Mouse (Mus musculus) urinary bladder, adult 2 months (tissue): ENCODE data around the gene Xxylt1. TPM values are rescaled to one million over a fixed set of nuclear protein-coding genes. Genes with fewer than 3 reads are reported as not detected.
"Not testable (repeated sequence)": the region's sequence is repeated elsewhere in the genome, so short reads cannot be mapped to it uniquely, and the experiment has no call there.

Source experiments
- DNase-seq: peaks from one replicate; pipeline ENCODE4 v3.0.0; 2022; ENCODE audit warnings: low spot score
- polyA plus RNA-seq: library from polyadenylated mRNA; depleted of rRNA; stranded (reverse); fragments of >200 nt; gene quantifications from 2 replicates; pipeline ENCODE4 v1.2.3, GENCODE M21; 2012

Gene Xxylt1
- polyA plus RNA-seq, 1 experiment: 12.3 TPM

- no peak for DNase-seq
Observed at GRCm38 (mm10) chr16:31024221-31024620, 57.0 kb downstream of the Xxylt1 start.

DNA sequence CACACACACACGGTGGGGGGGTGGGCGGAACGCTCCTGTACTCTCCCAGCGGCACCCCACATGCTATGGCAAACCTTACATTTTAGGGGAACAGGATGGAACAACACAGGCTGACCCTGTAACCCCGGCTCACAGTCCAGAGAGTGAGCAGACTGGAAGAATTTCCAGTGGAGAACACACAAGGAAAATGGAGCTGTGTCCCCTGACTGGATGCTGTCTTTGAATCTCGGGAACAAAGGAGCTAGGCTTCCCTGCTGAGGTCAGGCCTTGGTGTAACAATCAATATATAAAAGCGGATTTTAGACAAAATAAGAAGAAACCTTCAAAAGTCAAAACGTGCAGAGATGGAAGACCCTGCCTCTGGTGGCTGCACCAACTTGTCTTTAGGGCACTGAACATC is 57.4 kb downstream of the Xxylt1 start:
- DNase-seq: no peak

- DNase-seq: no peak
Observed at GRCm38 (mm10) chr16:31022287-31022686, 58.9 kb downstream of the Xxylt1 start.

- no peak for DNase-seq
Observed at GRCm38 (mm10) chr16:31019514-31019913, 61.7 kb downstream of the Xxylt1 start.

DNA sequence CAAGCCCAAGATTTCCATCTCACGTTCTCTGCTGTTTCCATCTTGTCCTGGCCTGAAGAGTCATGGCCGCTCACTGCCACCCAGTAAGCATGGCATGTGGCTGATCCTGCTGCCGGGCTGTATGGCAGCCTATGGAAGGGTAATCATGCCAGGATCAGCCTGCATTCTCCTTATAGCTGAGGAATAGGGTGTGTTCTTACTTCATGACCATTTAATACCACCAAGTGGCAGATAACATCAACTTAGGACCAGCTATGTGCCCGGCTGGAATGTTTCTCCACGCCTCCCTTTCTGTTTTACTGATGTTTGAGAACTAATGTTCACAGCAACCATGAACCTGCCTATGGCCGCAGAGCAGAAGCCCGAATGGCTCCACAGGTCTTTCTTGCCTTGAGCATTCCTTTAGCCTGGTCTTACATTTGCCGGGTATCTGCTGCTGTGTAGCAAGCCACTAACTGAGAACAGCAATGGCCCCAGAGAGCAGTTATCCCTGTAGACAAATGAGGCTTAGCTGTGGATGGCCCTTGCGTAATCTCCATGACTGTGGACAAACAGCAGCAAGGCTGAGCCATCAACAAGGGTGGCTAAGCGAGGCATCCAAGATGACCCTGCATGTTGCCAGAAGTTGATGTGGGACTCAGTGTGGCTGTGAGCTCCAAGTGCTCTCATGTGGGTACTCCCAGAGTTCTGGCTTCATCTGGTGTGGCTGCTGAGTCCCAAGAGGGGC is 63.4 kb downstream of the Xxylt1 start:
- DNase-seq: no peak

- no peak for DNase-seq
Observed at GRCm38 (mm10) chr16:31016669-31017068, 64.6 kb downstream of the Xxylt1 start.

- DNase-seq: no peak
Observed at GRCm38 (mm10) chr16:31016169-31016568, 65.1 kb downstream of the Xxylt1 start.

DNA sequence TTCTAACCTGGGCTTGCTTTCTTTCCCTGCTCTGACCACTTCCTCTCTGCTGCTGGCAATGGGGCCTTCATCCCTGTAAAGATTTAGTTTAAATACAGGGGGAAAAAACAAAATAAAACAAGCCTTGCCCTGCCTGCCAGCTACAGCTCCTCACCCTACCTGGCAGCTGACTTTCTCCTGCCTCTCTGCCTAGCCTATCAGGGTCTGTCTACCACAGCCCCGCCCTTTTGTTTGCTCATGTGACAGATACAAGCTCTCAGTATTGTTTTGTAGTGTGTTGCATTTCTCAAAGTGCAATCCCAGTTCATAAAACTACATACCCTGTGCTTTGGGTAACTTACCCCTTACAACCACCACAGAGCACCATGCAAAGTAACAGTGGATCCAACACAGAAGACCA is 66.0 kb downstream of the Xxylt1 start:
- DNase-seq: no peak

DNA sequence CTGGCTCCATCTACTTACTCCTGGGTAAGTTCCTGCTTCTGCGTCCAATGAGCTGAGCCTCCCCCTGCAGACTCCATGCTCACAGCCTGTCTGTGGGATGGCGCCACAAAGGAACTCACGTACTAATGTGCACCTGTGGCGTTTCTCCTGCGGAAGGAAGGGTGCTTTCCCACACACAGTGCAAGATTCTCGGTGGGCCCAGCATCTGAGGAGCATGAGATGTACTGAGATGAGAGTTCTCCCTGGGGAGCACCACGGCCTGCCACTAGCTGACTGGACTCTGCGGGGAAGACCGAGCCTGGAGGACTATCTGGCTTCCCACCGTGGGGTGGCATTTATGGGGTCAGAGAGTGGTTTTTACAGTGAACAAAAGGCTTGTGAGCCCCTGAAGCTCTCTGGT is 69.0 kb downstream of the Xxylt1 start:
- no peak for DNase-seq

GRCm38 (mm10) chr16:31010443-31010842 is 70.8 kb downstream of the Xxylt1 start:
- no peak for DNase-seq

DNA sequence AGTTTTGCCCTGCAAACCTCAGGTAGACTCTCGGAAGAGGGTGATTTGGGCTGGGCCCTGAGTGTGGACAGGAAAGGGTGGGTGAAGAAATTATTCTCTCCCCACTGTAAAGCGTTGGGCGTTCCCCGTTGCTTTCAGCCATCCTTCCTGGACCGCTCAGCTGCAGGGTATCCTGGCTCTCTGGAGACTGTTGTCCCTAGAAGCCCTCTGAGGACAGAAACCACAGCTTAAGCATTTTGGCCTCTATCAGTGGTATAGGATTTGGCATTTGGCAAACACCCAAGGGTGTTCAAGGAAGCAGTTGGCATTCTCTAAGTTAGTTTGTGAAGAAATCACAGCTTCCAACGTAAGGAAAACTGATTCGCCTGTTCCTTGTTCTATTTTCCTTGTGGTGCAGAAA is 72.9 kb downstream of the Xxylt1 start:
- no peak for DNase-seq

GRCm38 (mm10) chr16:31007582-31007981 is 73.7 kb downstream of the Xxylt1 start:
- DNase-seq: no peak

DNA sequence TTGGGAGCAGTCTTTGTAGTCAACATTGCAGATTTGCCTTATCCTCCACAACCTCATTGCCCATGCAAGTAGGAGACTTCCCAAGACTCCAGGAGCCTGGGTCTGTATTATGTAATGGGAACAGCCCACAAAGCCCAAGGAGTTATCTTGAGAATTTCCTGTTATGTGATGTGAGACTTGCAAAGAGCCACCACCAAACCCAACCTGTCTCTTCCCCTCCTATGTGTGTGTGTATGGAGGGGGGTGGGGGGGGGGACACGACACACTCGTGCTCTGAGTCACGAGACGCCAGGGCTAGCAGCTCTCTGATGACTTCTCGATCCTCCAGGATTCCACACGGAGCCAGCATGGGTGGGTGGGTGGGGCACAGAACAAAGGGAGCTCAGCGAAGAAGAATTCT is 75.5 kb downstream of the Xxylt1 start:
- no peak for DNase-seq

- no peak for DNase-seq
Observed at GRCm38 (mm10) chr16:31004321-31004682, 76.9 kb downstream of the Xxylt1 start.

DNA sequence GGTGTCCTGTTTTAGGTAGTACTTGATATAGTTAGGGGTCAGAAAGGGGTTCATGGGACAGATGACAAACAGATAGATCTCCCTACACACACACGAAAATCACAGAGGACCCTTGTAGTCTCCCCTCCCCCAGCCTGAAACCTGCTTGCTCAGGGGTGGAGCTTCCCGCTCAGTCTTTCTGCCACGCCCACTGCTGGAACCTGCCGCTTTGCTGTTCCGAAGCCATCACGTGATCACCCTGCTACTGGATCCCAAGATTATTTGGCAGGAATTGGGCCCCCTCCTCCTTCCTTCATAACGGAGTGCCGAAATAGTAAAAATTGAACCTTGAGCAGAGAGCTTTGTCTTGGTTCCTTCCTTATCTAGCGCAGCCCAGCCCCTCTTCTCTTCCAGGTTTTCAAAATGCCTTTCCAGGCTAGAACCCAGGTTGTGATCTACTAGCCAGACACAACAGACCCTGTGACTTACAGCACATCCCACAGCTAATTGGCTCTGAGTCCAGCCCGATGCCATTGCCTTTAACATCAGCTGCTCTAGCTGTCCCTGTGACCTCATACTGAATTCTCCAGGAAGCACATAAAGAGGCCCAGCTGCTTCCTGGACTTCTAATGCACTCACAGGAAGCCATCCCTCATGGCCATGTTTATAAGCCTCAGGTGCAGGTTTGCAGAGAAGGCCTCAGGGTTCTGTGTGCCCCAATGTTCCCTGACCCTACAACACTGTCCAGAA is 77.5 kb downstream of the Xxylt1 start:
- not testable (repeated sequence) for DNase-seq

DNA sequence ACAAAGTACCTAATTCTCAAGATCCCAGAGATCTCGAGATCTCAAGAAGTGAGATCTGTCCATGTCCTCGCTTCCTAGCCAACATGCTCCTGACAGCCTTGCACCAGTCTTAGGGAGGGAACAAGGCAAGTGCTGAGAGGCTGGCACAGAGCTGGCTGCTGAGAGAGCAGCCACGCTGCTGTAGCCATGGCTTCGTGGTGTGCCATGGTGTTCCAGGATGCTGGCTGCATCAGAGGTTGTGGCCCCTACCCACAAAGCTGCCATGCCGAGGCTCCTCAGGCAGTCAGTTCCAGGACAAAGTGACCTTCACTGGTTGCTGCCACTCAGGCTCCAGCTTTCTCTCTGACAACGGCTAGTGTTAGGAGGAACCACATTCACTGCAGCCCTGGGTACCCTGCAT is 78.3 kb downstream of the Xxylt1 start:
- DNase-seq: no peak

- no peak for DNase-seq
Observed at GRCm38 (mm10) chr16:31002117-31002516, 79.1 kb downstream of the Xxylt1 start.

- DNase-seq: no peak
Observed at GRCm38 (mm10) chr16:30998711-30999110, 82.5 kb downstream of the Xxylt1 start.

DNA sequence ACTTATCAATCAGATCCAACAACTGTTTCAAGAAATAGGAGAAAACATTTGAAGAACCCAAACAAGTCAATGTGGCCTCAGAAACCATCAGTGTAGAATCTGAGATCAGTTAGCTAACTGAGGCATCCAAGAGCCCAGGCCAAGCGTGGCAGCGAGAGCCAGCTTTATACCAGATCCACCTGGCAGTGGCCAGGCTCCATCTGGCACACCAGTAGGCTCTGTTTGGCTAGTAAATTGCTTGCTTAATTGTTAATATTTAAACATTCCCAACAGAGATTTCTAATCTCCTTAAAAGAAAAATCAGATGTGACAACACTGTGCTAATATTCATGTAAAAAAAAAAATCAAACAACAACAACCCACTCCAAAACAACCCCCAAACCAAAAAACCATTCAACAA is 83.2 kb downstream of the Xxylt1 start:
- no peak for DNase-seq

GRCm38 (mm10) chr16:30995446-30995845 is 85.8 kb downstream of the Xxylt1 start:
- DNase-seq: no peak

DNA sequence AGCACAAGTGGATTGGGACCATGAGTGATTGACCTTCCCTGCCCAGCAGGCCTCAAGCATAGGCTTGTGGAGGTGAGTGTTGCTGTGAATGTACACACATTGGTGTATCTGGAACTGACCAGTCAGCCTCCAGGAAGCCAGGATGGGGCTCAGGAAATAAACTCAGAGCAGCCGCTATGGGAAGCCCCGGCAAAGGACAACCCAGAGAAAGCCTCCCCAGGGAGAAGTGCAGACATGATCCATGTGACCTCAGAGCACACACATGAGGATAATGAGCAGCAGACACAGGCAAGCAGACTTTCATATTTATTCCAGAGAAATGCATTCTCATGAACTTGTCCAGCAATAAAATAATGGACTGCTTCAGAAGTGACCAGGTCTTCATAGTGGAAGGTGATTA is 86.4 kb downstream of the Xxylt1 start:
- no peak for DNase-seq

GRCm38 (mm10) chr16:30994296-30994695 is 86.9 kb downstream of the Xxylt1 start:
- DNase-seq: no peak

DNA sequence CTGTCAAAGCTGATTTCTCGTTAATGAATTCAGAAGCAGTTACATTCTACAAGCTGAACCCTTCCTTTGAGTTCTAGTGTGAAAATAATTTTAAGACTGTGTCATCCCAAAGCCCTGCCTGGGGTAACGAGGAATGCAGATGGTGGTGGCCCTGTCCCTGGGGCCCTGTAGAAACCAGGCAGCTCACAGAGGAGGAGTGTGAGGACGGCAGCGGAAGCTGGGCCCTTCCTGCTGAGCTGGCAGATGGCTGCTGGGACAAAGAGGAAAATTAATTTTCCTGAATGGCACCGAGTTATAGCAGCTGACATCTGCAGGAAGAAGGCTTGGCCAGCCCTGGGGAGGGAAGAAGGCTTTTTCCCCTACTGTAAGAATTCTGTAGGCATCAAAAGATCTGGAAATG is 88.7 kb downstream of the Xxylt1 start:
- no peak for DNase-seq

GRCm38 (mm10) chr16:30990661-30991060 is 90.6 kb downstream of the Xxylt1 start:
- no peak for DNase-seq
